Mouse (Mus musculus) myocyte (in vitro differentiated cells): ENCODE data around the gene Haus4. TPM values are rescaled to one million over a fixed set of nuclear protein-coding genes. Genes with fewer than 3 reads are reported as not detected.

Experiments
- H3K27me3 ChIP-seq: one replicate; pipeline ENCODE4 v1.6.1; 2011; ENCODE audit not compliant: control insufficient read depth, insufficient read depth, insufficient read length
- H3K36me3 ChIP-seq: one replicate; pipeline ENCODE4 v1.6.1; 2011; ENCODE audit not compliant: control insufficient read depth, insufficient read depth
- H3K4me2 ChIP-seq: one replicate; pipeline ENCODE4 v1.6.1; 2011; ENCODE audit warnings: low read depth, control low read depth
- H3K4me3 ChIP-seq: one replicate; pipeline ENCODE4 v1.5.1; 2011; ENCODE audit warnings: mild to moderate bottlenecking, control low read depth, moderate library complexity
- H3K79me2 ChIP-seq: one replicate; pipeline ENCODE4 v1.6.1; 2011; ENCODE audit not compliant: control insufficient read depth, insufficient read depth
- H3ac ChIP-seq: one replicate; pipeline ENCODE4 v1.6.1; 2011; ENCODE audit not compliant: control insufficient read depth, insufficient read length
- CEBPB ChIP-seq: IDR thresholded peaks from 2 replicates; pipeline ENCODE4 v1.6.1; 2011; ENCODE audit warnings: mild to moderate bottlenecking, moderate library complexity; ENCODE audit not compliant: poor library complexity, insufficient read depth, severe bottlenecking
- E2F4 ChIP-seq: IDR thresholded peaks from one replicate; pipeline ENCODE4 v1.6.1; 2011; ENCODE audit warnings: mild to moderate bottlenecking, control low read depth, moderate library complexity; ENCODE audit not compliant: insufficient read depth
- MAX ChIP-seq: IDR thresholded peaks from one replicate; pipeline ENCODE4 v1.6.1; 2011; ENCODE audit warnings: low read depth, mild to moderate bottlenecking, control low read depth
- MYOD1 ChIP-seq, 3 experiments: IDR thresholded peaks; one replicate each; pipeline ENCODE4 v1.6.1; 2011; ENCODE audit warnings: control low read depth in 2 of 3, low read depth in 2 of 3, mild to moderate bottlenecking in 2 of 3, moderate library complexity in 1 of 3; ENCODE audit not compliant: insufficient read length in 2 of 3, control insufficient read depth in 1 of 3
- MYOG ChIP-seq, 3 experiments: IDR thresholded peaks; one replicate each; pipeline ENCODE4 v1.6.1; 2011; ENCODE audit warnings: control low read depth in 2 of 3, low read depth in 2 of 3, mild to moderate bottlenecking in 2 of 3; ENCODE audit not compliant: insufficient read length in 2 of 3, control insufficient read depth in 1 of 3, insufficient read depth in 1 of 3
- POLR2A ChIP-seq: IDR thresholded peaks from one replicate; pipeline ENCODE4 v1.6.1; 2011; ENCODE audit warnings: low read depth, mild to moderate bottlenecking, control low read depth, moderate library complexity; ENCODE audit not compliant: insufficient read length
- POLR2AphosphoS2 ChIP-seq: IDR thresholded peaks from one replicate; pipeline ENCODE4 v1.6.1; 2011; ENCODE audit warnings: low read depth, control low read depth; ENCODE audit not compliant: insufficient read length
- REST ChIP-seq: IDR thresholded peaks from one replicate; pipeline ENCODE4 v1.6.1; 2011; ENCODE audit warnings: mild to moderate bottlenecking, control low read depth, moderate library complexity; ENCODE audit not compliant: insufficient read depth, insufficient read length
- SRF ChIP-seq: IDR thresholded peaks from one replicate; pipeline ENCODE4 v1.6.1; 2011; ENCODE audit warnings: low read depth; ENCODE audit not compliant: control insufficient read depth, insufficient read length
- TCF12 ChIP-seq: IDR thresholded peaks from one replicate; pipeline ENCODE4 v1.6.1; 2011; ENCODE audit warnings: mild to moderate bottlenecking, control low read depth; ENCODE audit not compliant: poor library complexity, insufficient read depth, severe bottlenecking
- TCF3 ChIP-seq: IDR thresholded peaks from one replicate; pipeline ENCODE4 v1.6.1; 2011; ENCODE audit warnings: low read depth, control low read depth; ENCODE audit not compliant: insufficient read length
- USF1 ChIP-seq: IDR thresholded peaks from one replicate; pipeline ENCODE4 v1.6.1; 2011; ENCODE audit warnings: low read depth, mild to moderate bottlenecking, control low read depth, moderate library complexity
- polyA plus RNA-seq: library from polyadenylated mRNA; unstranded; fragments of >200 nt; fragmentation: generic; extraction: Trizol; gene quantifications from one replicate; pipeline ENCODE4 v1.2.1, GENCODE M21; 2012; ENCODE audit warnings: missing spikeins

Haus4 gene
- polyA plus RNA-seq, 1 experiment = 23.5 TPM

GRCm38 (mm10) chr14:54523600-54523999 is 30.8 kb downstream of the Haus4 start:
- TF ChIP-seq MYOD1 (IDR thresholded peaks at IDR 0.05; ENCODE audit: control insufficient read depth in 1 of 3, insufficient read length in 2 of 3, low read depth in 2 of 3) = no peak
- TF ChIP-seq MAX = no peak
- no peak for TF ChIP-seq POLR2AphosphoS2
- no peak for TF ChIP-seq USF1
- no peak for TF ChIP-seq MYOG (IDR thresholded peaks at IDR 0.05; ENCODE audit: control insufficient read depth in 1 of 3, insufficient read depth in 1 of 3, insufficient read length in 2 of 3, low read depth in 2 of 3)
- TF ChIP-seq E2F4 = no peak
- no peak for TF ChIP-seq SRF
- no peak for TF ChIP-seq CEBPB
- TF ChIP-seq TCF3 = no peak
- no peak for TF ChIP-seq POLR2A
- TF ChIP-seq REST = no peak
- no peak for TF ChIP-seq TCF12
- Histone ChIP-seq H3K4me3 (no peak overlapping the region), H3K4me2 (no peak overlapping the region), H3K27me3 (no peaks in the 10 kb centered on the region), H3K36me3 (no peaks in the 10 kb centered on the region), H3K79me2 (no peaks in the 10 kb centered on the region), H3ac (no peak overlapping the region)

GRCm38 (mm10) chr14:54516710-54517310 is 37.6 kb downstream of the Haus4 start:
- H3K27me3 ChIP-seq = no peaks in the 10 kb centered on the region
- H3ac ChIP-seq = peak overlapping the region; percentile 54
- no peak for TF ChIP-seq MAX
- peak in 1 of 3 experiments; percentile 43 for TF ChIP-seq MYOD1 (IDR thresholded peaks at IDR 0.05; ENCODE audit: control insufficient read depth in 1 of 3, insufficient read length in 2 of 3, low read depth in 2 of 3)
- H3K79me2 ChIP-seq = peaks cover 15% of the 10 kb centered on the region
- H3K4me2 ChIP-seq = peak overlapping the region; percentile 96
- H3K36me3 ChIP-seq = peaks cover 24% of the 10 kb centered on the region
- H3K4me3 ChIP-seq = peak overlapping the region; percentile 82

GRCm38 (mm10) chr14:54509774-54510173 is 44.6 kb downstream of the Haus4 start:
- no peak overlapping the region for H3K4me3 ChIP-seq
- no peaks in the 10 kb centered on the region for H3K79me2 ChIP-seq
- H3ac ChIP-seq = no peak overlapping the region
- H3K36me3 ChIP-seq = peaks cover 44% of the 10 kb centered on the region
- H3K27me3 ChIP-seq = no peaks in the 10 kb centered on the region
- TF ChIP-seq TCF12 = no peak
- TF ChIP-seq MAX = no peak
- no peak for TF ChIP-seq SRF
- no peak for TF ChIP-seq POLR2A
- no peak overlapping the region for H3K4me2 ChIP-seq

GRCm38 (mm10) chr14:54503092-54503491 is 51.3 kb downstream of the Haus4 start:
- no peak for TF ChIP-seq USF1
- TF ChIP-seq REST = no peak
- no peak for TF ChIP-seq CEBPB
- TF ChIP-seq POLR2AphosphoS2 = no peak
- no peak for TF ChIP-seq MYOG (IDR thresholded peaks at IDR 0.05; ENCODE audit: control insufficient read depth in 1 of 3, insufficient read depth in 1 of 3, insufficient read length in 2 of 3, low read depth in 2 of 3)
- no peak for TF ChIP-seq TCF3
- no peak for TF ChIP-seq TCF12
- no peak for TF ChIP-seq SRF
- TF ChIP-seq MAX = no peak
- TF ChIP-seq E2F4 = no peak
- TF ChIP-seq MYOD1 (IDR thresholded peaks at IDR 0.05; ENCODE audit: control insufficient read depth in 1 of 3, insufficient read length in 2 of 3, low read depth in 2 of 3) = no peak
- no peak for TF ChIP-seq POLR2A
- H3K79me2 ChIP-seq = no peaks in the 10 kb centered on the region
- no peak overlapping the region for H3ac ChIP-seq
- H3K4me3 ChIP-seq = no peak overlapping the region
- H3K27me3 ChIP-seq = no peaks in the 10 kb centered on the region
- H3K4me2 ChIP-seq = no peak overlapping the region
- peaks cover 4% of the 10 kb centered on the region for H3K36me3 ChIP-seq

- no peaks in the 10 kb centered on the region for H3K79me2 ChIP-seq
- H3K27me3 ChIP-seq = no peaks in the 10 kb centered on the region
- peak overlapping the region; percentile 18 for H3K4me2 ChIP-seq
- no peak overlapping the region for H3K4me3 ChIP-seq
- H3K36me3 ChIP-seq = no peaks in the 10 kb centered on the region
- TF ChIP-seq TCF3 (no peak), MYOD1 (IDR thresholded peaks at IDR 0.05; ENCODE audit: control insufficient read depth in 1 of 3, insufficient read length in 2 of 3, low read depth in 2 of 3) (peak in 2 of 3 experiments; percentile 27 to 35)
- H3ac ChIP-seq = no peak overlapping the region
Measured at GRCm38 (mm10) chr14:54501365-54501764, 53.1 kb downstream of the Haus4 start.

GRCm38 (mm10) chr14:54499330-54499729 is 55.1 kb downstream of the Haus4 start:
- H3K79me2 ChIP-seq = no peaks in the 10 kb centered on the region
- H3K27me3 ChIP-seq = no peaks in the 10 kb centered on the region
- no peaks in the 10 kb centered on the region for H3K36me3 ChIP-seq
- H3ac ChIP-seq = no peak overlapping the region
- no peak overlapping the region for H3K4me3 ChIP-seq
- no peak for TF ChIP-seq TCF12
- no peak for TF ChIP-seq MYOD1 (IDR thresholded peaks at IDR 0.05; ENCODE audit: control insufficient read depth in 1 of 3, insufficient read length in 2 of 3, low read depth in 2 of 3)
- no peak for TF ChIP-seq MAX
- no peak for TF ChIP-seq SRF
- TF ChIP-seq E2F4 = no peak
- H3K4me2 ChIP-seq = no peak overlapping the region
